Mouse (Mus musculus) ES-Bruce4 (cell line): ENCODE measurements at regions not wholly inside any gene's neighbourhood (a gene's known extent, or its start where the extent isn't known, plus 50 kb on each side); places are given as distances from the start of the nearest gene placed in this dataset.

Experiments used
- CTCF ChIP-seq: IDR thresholded peaks from one replicate; pipeline ENCODE4 v1.8.1; 2011; ENCODE audit warnings: low read depth, low read length
- EP300 ChIP-seq: IDR thresholded peaks from 2 replicates; pipeline ENCODE4 v1.6.1; 2011; ENCODE audit warnings: low read depth, low read length; ENCODE audit not compliant: insufficient read depth
- POLR2A ChIP-seq: IDR thresholded peaks from one replicate; pipeline ENCODE4 v1.8.1; 2011; ENCODE audit warnings: low read length; ENCODE audit not compliant: insufficient read depth

GRCm38 (mm10) chr13:107087355-107087754, 65.4 kb upstream of the Kif2a start:
- no peak for TF ChIP-seq CTCF
- no peak for TF ChIP-seq POLR2A
- TF ChIP-seq EP300: no peak
